Mouse (Mus musculus) monocyte, adult 5-6 weeks (primary cell): ENCODE results near the gene Antxr1. TPM values are rescaled to one million over a fixed set of nuclear protein-coding genes. Genes with fewer than 3 reads are reported as not detected.

Experiments
- ATAC-seq: fragments of 153-309, 156-312 bp; replicated peaks from 2 replicates; pipeline ENCODE4 v1.8.0; 2017; ENCODE audit warnings: mild to moderate bottlenecking; ENCODE audit not compliant: low TSS enrichment, insufficient number of reproducible peaks, severe bottlenecking, poor library complexity, low FRiP score
- total RNA-seq: library from RNA; stranded (forward); fragments of 200-1000, 200-491, 200-594 nt; gene quantifications from 3 replicates; pipeline ENCODE4 v1.2.3, GENCODE M21; 2017

The Antxr1 gene
- total RNA-seq, 1 experiment from 2014 or later: not detected

- ATAC-seq: no peak; the same call in 1 of the 2 replicates
Measured at GRCm38 (mm10) chr6:87127049-87127753, 208.4 kb downstream of the Antxr1 start.

GRCm38 (mm10) chr6:87123973-87124372 is 211.6 kb downstream of the Antxr1 start:
- ATAC-seq: no peak

GRCm38 (mm10) chr6:87123406-87123805 is 212.2 kb downstream of the Antxr1 start:
- ATAC-seq: no peak

GRCm38 (mm10) chr6:87121961-87122360 is 213.7 kb downstream of the Antxr1 start:
- no peak for ATAC-seq

GRCm38 (mm10) chr6:87120661-87121060 is 215.0 kb downstream of the Antxr1 start:
- no peak for ATAC-seq

- ATAC-seq: no peak
Measured at GRCm38 (mm10) chr6:87119975-87120374, 215.6 kb downstream of the Antxr1 start.

- ATAC-seq: 0 out of 2 replicates have a peak, but pooled peaks have one; percentile 27
Measured at GRCm38 (mm10) chr6:87119066-87119837, 216.4 kb downstream of the Antxr1 start.

- no peak for ATAC-seq
Measured at GRCm38 (mm10) chr6:87116596-87116995, 219.0 kb downstream of the Antxr1 start.

- no peak for ATAC-seq
Measured at GRCm38 (mm10) chr6:87115981-87116380, 219.6 kb downstream of the Antxr1 start.

- no peak for ATAC-seq
Measured at GRCm38 (mm10) chr6:87112125-87112524, 223.5 kb downstream of the Antxr1 start.

GRCm38 (mm10) chr6:87111493-87111892 is 224.1 kb downstream of the Antxr1 start:
- ATAC-seq: no peak

GRCm38 (mm10) chr6:87104123-87104796 is 231.4 kb downstream of the Antxr1 start, which contains the start of gene D6Ertd527e:
D6Ertd527e (plus strand) TSS chr6:87104746.
- ATAC-seq: no peak

- ATAC-seq: no peak
Measured at GRCm38 (mm10) chr6:87103314-87103713, 232.3 kb downstream of the Antxr1 start.

GRCm38 (mm10) chr6:87102421-87102911 is 233.2 kb downstream of the Antxr1 start:
- ATAC-seq: no peak

GRCm38 (mm10) chr6:87101955-87102353 is 233.7 kb downstream of the Antxr1 start:
- ATAC-seq: no peak

- ATAC-seq: peak; percentile 61
Measured at GRCm38 (mm10) chr6:87101281-87101954, 234.2 kb downstream of the Antxr1 start.

GRCm38 (mm10) chr6:87100297-87101020 is 235.2 kb downstream of the Antxr1 start:
- no peak for ATAC-seq

GRCm38 (mm10) chr6:87099671-87100296 is 235.8 kb downstream of the Antxr1 start:
- no peak for ATAC-seq
